Mouse (Mus musculus) MEL (cell line): ENCODE data around the gene Gpr19. TPM values are rescaled to one million over a fixed set of nuclear protein-coding genes. Genes with fewer than 3 reads are reported as not detected.

ENCODE experiments used
- DNase-seq: peaks from one replicate; pipeline ENCODE4 v3.0.0; 2011; ENCODE audit warnings: low read depth, low spot score
- H3K27ac ChIP-seq: 2 replicates; pipeline ENCODE4 v1.5.1; 2012; ENCODE audit warnings: low read depth, mild to moderate bottlenecking, control low read depth, low read length, moderate library complexity; ENCODE audit not compliant: control insufficient read depth
- H3K27me3 ChIP-seq, 2 experiments: fragments of 150-350 bp in 1 of 2; sonication (generic) in 1 of 2; 2 replicates each; pipeline ENCODE4 v1.6.1; 2012; ENCODE audit warnings: low read length in 2 of 2, mild to moderate bottlenecking in 2 of 2, improper control_type of control experiment in 1 of 2, moderate library complexity in 1 of 2; ENCODE audit not compliant: insufficient read depth in 2 of 2, control insufficient read depth in 1 of 2
- H3K36me3 ChIP-seq, 2 experiments: 2 replicates each; pipeline ENCODE4 v1.6.1; 2012 to 2014; ENCODE audit warnings: low read length in 2 of 2, improper control_type of control experiment in 1 of 2, inconsistent platforms in 1 of 2, mild to moderate bottlenecking in 1 of 2; ENCODE audit not compliant: insufficient read depth in 2 of 2, control insufficient read depth in 1 of 2
- H3K4me1 ChIP-seq, 2 experiments: fragments of 150-350 bp in 1 of 2; sonication (generic) in 1 of 2; 2 replicates each; pipeline ENCODE4 v1.6.1; 2012; ENCODE audit warnings: low read length in 2 of 2, improper control_type of control experiment in 1 of 2, mild to moderate bottlenecking in 1 of 2; ENCODE audit not compliant: insufficient read depth in 2 of 2, control insufficient read depth in 1 of 2
- H3K4me3 ChIP-seq, 2 experiments: fragments of 150-350 bp in 1 of 2; sonication (generic) in 1 of 2; 2 replicates each; pipeline ENCODE4 v1.5.1; 2012; ENCODE audit warnings: low read depth in 2 of 2, low read length in 2 of 2, mild to moderate bottlenecking in 2 of 2, moderate library complexity in 2 of 2, control low read depth in 1 of 2, improper control_type of control experiment in 1 of 2; ENCODE audit not compliant: control insufficient read depth in 1 of 2, insufficient read depth in 1 of 2
- H3K79me2 ChIP-seq: 2 replicates; pipeline ENCODE4 v1.6.1; 2012; ENCODE audit warnings: mild to moderate bottlenecking, low read length, moderate library complexity; ENCODE audit not compliant: control insufficient read depth, poor library complexity, insufficient read depth
- H3K9ac ChIP-seq: 2 replicates; pipeline ENCODE4 v1.6.1; 2012; ENCODE audit warnings: low read depth, mild to moderate bottlenecking, control low read depth, low read length, moderate library complexity; ENCODE audit not compliant: control insufficient read depth, poor library complexity, severe bottlenecking
- H3K9me3 ChIP-seq: fragments of 150-350 bp; sonication (generic); replicated peaks from 2 replicates; pipeline ENCODE4 v1.6.1; 2012; ENCODE audit warnings: mild to moderate bottlenecking, low read length, improper control_type of control experiment, moderate library complexity; ENCODE audit not compliant: insufficient read depth
- CHD1 ChIP-seq: IDR thresholded peaks from 2 replicates; pipeline ENCODE4 v1.6.1; 2012; ENCODE audit warnings: low read depth, mild to moderate bottlenecking, inconsistent platforms, low read length, improper control_type of control experiment
- CHD2 ChIP-seq: IDR thresholded peaks from 2 replicates; pipeline ENCODE4 v1.6.1; 2011; ENCODE audit warnings: low read length, improper control_type of control experiment
- CTCF ChIP-seq, 3 experiments: IDR thresholded peaks in 2 of 3; conservative IDR thresholded peaks in 1 of 3; 2 replicates each; pipeline ENCODE4 v1.5.1; 2011 to 2012; ENCODE audit warnings: low read length in 3 of 3, low read depth in 2 of 3, mild to moderate bottlenecking in 2 of 3, improper control_type of control experiment in 1 of 3, inconsistent platforms in 1 of 3, mixed read lengths in 1 of 3, moderate library complexity in 1 of 3; ENCODE audit not compliant: control insufficient read depth in 1 of 3, insufficient read depth in 1 of 3, poor library complexity in 1 of 3, severe bottlenecking in 1 of 3
- ETS1 ChIP-seq: IDR thresholded peaks from 2 replicates; pipeline ENCODE4 v1.6.1; 2012; ENCODE audit warnings: low read depth, mild to moderate bottlenecking, inconsistent platforms, low read length, improper control_type of control experiment, moderate library complexity
- KAT2A ChIP-seq: conservative IDR thresholded peaks from 2 replicates; pipeline ENCODE4 v1.6.1; 2012; ENCODE audit warnings: low read depth, low read length, improper control_type of control experiment, inconsistent platforms
- MEF2A ChIP-seq: IDR thresholded peaks from 2 replicates; pipeline ENCODE4 v1.6.1; 2014; ENCODE audit warnings: low read depth, mild to moderate bottlenecking, inconsistent platforms, low read length, improper control_type of control experiment; ENCODE audit not compliant: poor library complexity, insufficient replicate concordance, severe bottlenecking; ENCODE audit errors: extremely low read depth
- MYB ChIP-seq: IDR thresholded peaks from 2 replicates; pipeline ENCODE4 v1.6.1; 2011; ENCODE audit warnings: mild to moderate bottlenecking, low read depth, low read length, improper control_type of control experiment
- NELFE ChIP-seq: IDR thresholded peaks from 2 replicates; pipeline ENCODE4 v1.6.1; 2011; ENCODE audit warnings: low read depth, low read length, improper control_type of control experiment
- NRF1 ChIP-seq: IDR thresholded peaks from 2 replicates; pipeline ENCODE4 v1.6.1; 2014; ENCODE audit warnings: low read depth, mild to moderate bottlenecking, inconsistent platforms, low read length, improper control_type of control experiment, moderate library complexity; ENCODE audit not compliant: poor library complexity, insufficient read depth, severe bottlenecking
- POLR2A ChIP-seq, 2 experiments: IDR thresholded peaks; 2 replicates each; pipeline ENCODE4 v1.6.1; 2011 to 2012; ENCODE audit warnings: low read length in 2 of 2, mild to moderate bottlenecking in 2 of 2, control low read depth in 1 of 2, improper control_type of control experiment in 1 of 2, low read depth in 1 of 2, moderate library complexity in 1 of 2; ENCODE audit not compliant: control insufficient read depth in 1 of 2, insufficient read depth in 1 of 2, poor library complexity in 1 of 2
- POLR2AphosphoS2 ChIP-seq: IDR thresholded peaks from 2 replicates; pipeline ENCODE4 v1.6.1; 2011; ENCODE audit warnings: low read length, improper control_type of control experiment
- POLR2AphosphoS5 ChIP-seq: IDR thresholded peaks from 2 replicates; pipeline ENCODE4 v1.6.1; 2012; ENCODE audit warnings: low read depth, borderline replicate concordance, mild to moderate bottlenecking, inconsistent platforms, low read length, moderate library complexity, mixed read lengths
- RAD21 ChIP-seq: IDR thresholded peaks from 2 replicates; pipeline ENCODE4 v1.6.1; 2011; ENCODE audit warnings: mild to moderate bottlenecking, low read depth, low read length, improper control_type of control experiment
- RCOR1 ChIP-seq: IDR thresholded peaks from 2 replicates; pipeline ENCODE4 v1.6.1; 2012; ENCODE audit warnings: low read depth, mild to moderate bottlenecking, inconsistent platforms, low read length, improper control_type of control experiment
- UBTF ChIP-seq: IDR thresholded peaks from 2 replicates; pipeline ENCODE4 v1.6.1; 2012; ENCODE audit warnings: low read depth, mild to moderate bottlenecking, inconsistent platforms, low read length, improper control_type of control experiment, moderate library complexity, borderline replicate concordance; ENCODE audit not compliant: insufficient read depth
- USF2 ChIP-seq, 2 experiments: IDR thresholded peaks; 2 replicates each; pipeline ENCODE4 v1.6.1; 2011 to 2012; ENCODE audit warnings: improper control_type of control experiment in 2 of 2, low read length in 2 of 2, borderline replicate concordance in 1 of 2, inconsistent platforms in 1 of 2, low read depth in 1 of 2, mild to moderate bottlenecking in 1 of 2; ENCODE audit not compliant: insufficient read depth in 1 of 2
- ZMIZ1 ChIP-seq: IDR thresholded peaks from 2 replicates; pipeline ENCODE4 v1.6.1; 2012; ENCODE audit warnings: low read depth, mild to moderate bottlenecking, inconsistent platforms, low read length, improper control_type of control experiment, moderate library complexity
- polyA plus RNA-seq, 2 experiments: library from polyadenylated mRNA; stranded (reverse) in 1 of 2; unstranded in 1 of 2; fragments of >175 nt in 1 of 2; fragments of >200 nt in 1 of 2; gene quantifications; 2 replicates each; pipeline versions ENCODE4 v1.2.1 to v1.2.4; 2012; ENCODE audit warnings: low replicate concordance in 2 of 2, low read depth in 1 of 2; ENCODE audit not compliant: insufficient read length in 2 of 2, insufficient read depth in 1 of 2, missing spikeins in 1 of 2
- total RNA-seq: library from RNA; depleted of rRNA; stranded (reverse); fragments of 300-350 nt; gene quantifications from 2 replicates; pipeline ENCODE4 v1.2.3, GENCODE M21; 2012

The Gpr19 gene
- total and polyA plus RNA-seq, 3 experiments, result 8.4 to 11.7 TPM; not detected in 1

DNA sequence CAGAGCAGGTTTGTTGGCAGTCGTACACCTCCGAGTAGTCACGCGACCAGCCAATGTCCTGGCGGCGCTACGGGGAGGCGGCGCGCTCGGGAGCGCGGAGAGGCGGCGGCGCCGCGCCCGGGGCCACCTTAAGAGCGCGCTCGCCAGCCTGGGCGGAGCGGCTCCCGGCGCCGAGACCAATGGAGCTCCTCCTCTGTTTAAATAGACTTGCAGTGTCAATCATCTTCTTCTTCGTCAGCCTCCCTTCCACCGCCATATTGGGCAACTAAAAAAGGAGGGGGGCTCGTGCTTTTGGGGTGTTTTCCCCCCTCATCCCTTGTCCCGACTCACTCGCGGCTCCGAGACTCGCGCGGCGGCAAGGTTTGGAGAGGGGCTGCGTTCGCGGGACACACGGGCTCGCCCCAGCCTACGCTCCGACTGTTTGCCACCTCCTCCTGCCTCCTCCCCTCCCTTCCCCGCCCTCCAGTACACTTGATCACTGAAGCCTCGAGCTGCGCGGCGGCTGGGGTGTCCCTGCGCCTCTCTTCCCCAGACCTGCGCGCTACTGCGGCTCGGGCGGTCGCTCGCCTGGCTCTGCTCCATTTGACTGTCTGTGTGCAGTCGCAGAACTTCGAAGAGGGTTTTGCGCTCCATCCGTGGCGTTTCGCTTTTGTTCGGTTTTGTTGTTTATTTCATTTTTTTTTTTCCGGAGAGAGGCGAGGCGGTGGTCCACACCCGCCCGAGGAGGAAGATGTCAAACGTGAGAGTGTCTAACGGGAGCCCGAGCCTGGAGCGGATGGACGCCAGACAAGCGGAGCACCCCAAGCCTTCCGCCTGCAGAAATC is 22.0 kb upstream of the Gpr19 start, which contains the start of gene Cdkn1b (continued):
- no peak for TF ChIP-seq CHD2
- peak; percentile 51; the same call in 1 of the 2 replicates for TF ChIP-seq POLR2AphosphoS2
- TF ChIP-seq MEF2A, result no peak
- TF ChIP-seq RCOR1, result no peak; the same call in 1 of the 2 replicates
- TF ChIP-seq CTCF (IDR thresholded peaks at IDR 0.05 in 2 of 3, conservative IDR thresholded peaks at IDR 0.05 in 1 of 3; ENCODE audit: control insufficient read depth in 1 of 3, insufficient read depth in 1 of 3, low read depth in 2 of 3, low read length in 3 of 3, poor library complexity in 1 of 3, severe bottlenecking in 1 of 3), result no peak
- no peak for TF ChIP-seq USF2 (IDR thresholded peaks at IDR 0.05; ENCODE audit: borderline replicate concordance in 1 of 2, insufficient read depth in 1 of 2, low read depth in 1 of 2, low read length in 2 of 2)
- TF ChIP-seq NELFE, result peak; percentile 59
- peak; percentile 93; the same call in 1 of the 2 replicates for TF ChIP-seq CHD1
- TF ChIP-seq RAD21, result no peak
- peak in 1 of 2 experiments; percentile 69; a peak in 3 of 4 replicates for TF ChIP-seq POLR2A (IDR thresholded peaks at IDR 0.05; ENCODE audit: control insufficient read depth in 1 of 2, insufficient read depth in 1 of 2, low read depth in 1 of 2, low read length in 2 of 2, poor library complexity in 1 of 2)
- TF ChIP-seq ZMIZ1, result peak; percentile 43
- peak; percentile 63; the same call in 1 of the 2 replicates for TF ChIP-seq UBTF
- TF ChIP-seq MYB, result no peak
- no peak for TF ChIP-seq POLR2AphosphoS5
- TF ChIP-seq, all 39 proteins: peak for 16

DNA sequence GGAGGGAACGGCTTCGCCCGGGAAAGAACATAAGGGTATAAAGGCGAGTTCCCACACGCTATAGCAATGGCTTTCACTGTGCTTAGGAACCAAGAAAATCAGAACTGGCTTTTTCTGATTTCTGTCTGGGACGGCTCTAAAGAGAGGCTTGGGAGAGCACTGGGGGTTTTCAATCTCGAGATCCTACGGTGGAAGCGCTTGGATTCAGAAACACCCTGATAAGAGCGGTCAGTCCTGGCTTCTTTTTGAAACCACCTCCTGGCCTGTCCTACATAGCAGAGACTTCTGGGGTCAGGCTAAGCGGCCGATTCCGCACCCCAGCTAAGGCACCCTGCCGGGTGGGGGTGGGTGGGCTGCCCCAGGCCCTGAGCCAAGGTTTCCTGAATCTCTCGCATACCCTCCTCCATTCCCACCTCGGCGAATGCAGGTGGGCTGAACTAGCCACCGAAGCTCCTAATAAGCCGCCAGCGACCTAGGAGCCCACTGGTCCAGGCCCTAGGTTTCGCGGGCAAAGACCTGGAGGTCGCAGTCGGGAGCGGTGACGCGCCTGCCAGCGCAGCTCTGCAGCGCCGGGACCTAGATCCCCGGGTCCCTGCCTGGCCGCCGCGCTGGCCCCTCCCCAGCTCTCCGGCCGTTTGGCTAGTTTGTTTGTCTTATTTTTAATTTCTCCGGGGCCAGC is 21.3 kb upstream of the Gpr19 start:
- Histone ChIP-seq H3K27ac (peak overlapping the region; percentile 75), H3K27me3 (no peaks in the 10 kb centered on the region), H3K9ac (peak overlapping the region; percentile 99), H3K36me3 (peaks cover 2 to 24% of the 10 kb centered on the region in 2 experiments; a peak in 3 of 4 replicates), H3K79me2 (peaks cover 25% of the 10 kb centered on the region), H3K4me1 (peaks cover 5 to 13% of the 10 kb centered on the region in 2 experiments; a peak in 2 of 4 replicates), H3K9me3 (no peaks in the 10 kb centered on the region), H3K4me3 (peak overlapping the region; percentile 81 to 86)
- TF ChIP-seq NRF1 (no peak), ETS1 (no peak), POLR2AphosphoS2 (no peak), KAT2A (no peak), MYB (no peak)
- peak; percentile 51 for DNase-seq
